Mouse (Mus musculus): ENCODE measurements at regions not wholly inside any gene's neighbourhood (a gene's known extent, or its start where the extent isn't known, plus 50 kb on each side); places are given as distances from the start of the nearest gene placed in this dataset.

DNA sequence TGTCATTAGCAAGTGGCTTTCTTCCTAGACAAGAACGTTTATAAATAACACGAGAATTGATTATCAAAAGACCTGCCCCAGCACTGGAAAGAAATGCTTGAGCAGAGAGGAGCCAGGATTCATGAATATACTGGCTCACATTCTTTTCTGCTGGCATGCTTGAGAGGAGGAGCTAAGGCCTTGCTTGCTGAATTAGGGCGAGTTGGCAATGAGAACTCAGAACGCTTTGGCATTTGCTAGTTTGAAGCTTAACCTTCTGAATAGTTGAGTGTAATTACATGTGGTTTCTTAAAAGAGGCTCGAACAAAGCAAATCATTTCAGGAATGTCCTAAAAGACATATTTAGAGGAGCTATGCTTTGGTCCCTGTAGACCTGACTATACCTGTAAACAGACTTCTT, 91.5 kb downstream of the Gm10260 start:
- TF ChIP-seq GATA1 (IDR thresholded peaks at IDR 0.05; ENCODE audit: low read length) = no peak

DNA sequence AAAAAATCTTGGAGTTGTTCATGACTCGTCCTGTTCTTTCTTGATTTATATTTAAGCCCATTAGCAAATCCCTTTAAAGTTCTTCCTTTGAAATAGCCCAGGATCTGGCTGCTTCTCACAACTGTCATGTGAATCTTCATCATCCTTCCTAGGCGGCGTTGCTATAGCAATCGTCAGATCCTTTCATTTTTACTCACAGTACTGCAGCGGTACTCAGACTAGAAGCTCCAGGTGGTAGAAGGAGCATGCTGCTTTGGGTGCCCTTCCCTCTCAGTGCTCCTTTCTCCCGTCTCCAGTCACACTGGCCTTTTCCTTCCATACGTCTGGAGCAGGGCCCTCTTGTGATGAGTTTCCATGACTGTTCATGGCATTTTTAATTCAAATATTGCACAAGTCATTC, 93.1 kb downstream of the Gm10260 start:
- TF ChIP-seq GATA1 (IDR thresholded peaks at IDR 0.05; ENCODE audit: low read length) = no peak

DNA sequence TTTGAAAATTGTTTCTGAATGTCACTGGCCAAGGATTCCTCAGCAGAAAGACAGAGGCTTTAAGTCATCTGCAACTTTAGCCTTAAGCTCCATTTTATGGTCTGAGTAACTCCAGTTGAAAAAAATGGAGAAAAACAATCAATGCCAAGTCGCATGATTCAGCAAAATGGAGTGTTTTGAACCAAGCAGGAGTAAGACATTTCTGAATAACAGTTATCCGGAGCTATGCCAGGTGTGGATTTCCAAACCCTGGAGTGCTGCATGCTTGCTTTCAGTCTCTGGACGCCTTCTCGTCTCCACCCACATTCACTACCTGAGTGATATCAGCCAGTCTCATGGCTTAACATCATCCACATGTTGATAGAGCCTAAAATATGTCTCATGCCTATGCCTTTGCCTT, 93.7 kb downstream of the Gm10260 start:
- TF ChIP-seq GATA1 (IDR thresholded peaks at IDR 0.05; ENCODE audit: low read length) = no peak

DNA sequence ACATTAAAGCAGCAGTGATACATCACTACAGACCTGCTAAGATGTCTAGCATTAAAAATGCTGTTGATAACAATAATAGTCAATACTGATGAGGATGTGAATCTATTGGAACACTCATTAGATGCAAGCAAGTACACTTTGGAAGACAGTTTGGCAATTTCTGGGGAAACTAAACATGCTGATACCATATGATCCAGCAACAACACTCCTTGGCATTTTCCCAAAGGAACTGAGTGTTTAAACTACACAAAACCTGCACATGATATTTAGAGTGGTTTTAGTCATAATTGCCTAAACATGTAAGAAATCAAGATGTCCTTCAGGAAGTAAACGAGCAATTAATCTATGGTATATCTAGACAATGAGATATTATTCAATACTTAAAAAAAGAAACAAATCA, 95.2 kb downstream of the Gm10260 start:
- TF ChIP-seq GATA1 (IDR thresholded peaks at IDR 0.05; ENCODE audit: low read length) = no peak

DNA sequence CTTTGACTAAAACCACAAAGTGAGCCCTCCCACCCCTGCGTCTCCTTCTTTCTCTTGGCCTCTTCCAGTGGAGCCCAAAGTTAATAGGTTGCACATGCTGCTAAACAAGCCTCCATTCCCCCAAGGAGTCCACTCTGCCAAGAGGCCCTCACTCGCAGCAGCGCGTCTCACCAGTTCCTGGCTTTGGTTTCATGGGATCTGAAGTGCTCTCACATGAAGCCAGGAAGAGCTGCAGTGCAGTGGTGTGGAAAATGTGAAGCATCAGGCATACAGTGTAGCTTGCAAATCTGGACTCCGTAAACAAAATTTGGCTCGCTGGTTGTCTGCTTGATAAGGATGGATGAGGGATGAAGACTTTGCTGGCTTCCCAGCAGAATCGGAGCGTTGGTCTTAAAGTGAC, 97.7 kb downstream of the Gm10260 start:
- no peak for TF ChIP-seq GATA1 (IDR thresholded peaks at IDR 0.05; ENCODE audit: low read length)

DNA sequence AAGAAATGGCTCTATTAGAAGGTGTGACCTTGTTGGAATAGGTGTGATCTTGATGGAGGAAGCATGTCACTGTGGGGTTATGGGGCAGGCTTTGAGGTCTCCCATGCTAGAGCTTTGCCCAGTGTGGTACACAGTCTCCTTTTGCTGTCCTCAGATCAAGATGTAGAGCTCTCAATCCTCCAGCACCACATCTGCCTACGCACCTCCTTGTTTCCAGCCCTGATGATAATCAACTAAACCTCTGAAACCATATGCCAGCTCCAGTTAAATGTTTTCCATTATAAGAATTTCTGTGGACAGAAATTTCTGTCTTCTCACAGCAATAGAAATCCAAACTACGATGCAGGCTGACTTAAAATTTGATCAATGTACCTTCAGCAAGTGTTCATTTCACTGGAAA, 103.8 kb downstream of the Gm10260 start:
- no peak for TF ChIP-seq GATA1 (IDR thresholded peaks at IDR 0.05; ENCODE audit: low read length)

DNA sequence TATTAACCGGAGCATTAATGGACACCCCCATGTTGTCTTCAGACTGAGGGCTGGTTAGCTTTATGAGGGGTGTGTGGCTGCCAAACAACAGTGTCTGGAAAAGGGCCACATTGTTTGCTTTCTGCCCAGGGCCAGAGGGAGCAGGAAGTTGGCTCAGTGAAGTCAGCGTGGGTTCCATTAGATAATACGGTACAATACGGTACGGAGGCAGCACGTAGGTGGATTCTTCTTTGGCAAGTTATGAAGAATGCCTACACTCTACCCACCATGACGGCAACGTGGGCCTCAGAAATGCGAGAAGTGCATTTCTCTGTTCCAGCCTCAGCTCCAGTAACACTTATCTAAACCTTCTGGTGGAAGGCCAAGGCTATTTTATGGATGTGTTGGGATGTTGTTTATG, 108.2 kb downstream of the Gm10260 start:
- TF ChIP-seq GATA1 (IDR thresholded peaks at IDR 0.05; ENCODE audit: low read length) = no peak

DNA sequence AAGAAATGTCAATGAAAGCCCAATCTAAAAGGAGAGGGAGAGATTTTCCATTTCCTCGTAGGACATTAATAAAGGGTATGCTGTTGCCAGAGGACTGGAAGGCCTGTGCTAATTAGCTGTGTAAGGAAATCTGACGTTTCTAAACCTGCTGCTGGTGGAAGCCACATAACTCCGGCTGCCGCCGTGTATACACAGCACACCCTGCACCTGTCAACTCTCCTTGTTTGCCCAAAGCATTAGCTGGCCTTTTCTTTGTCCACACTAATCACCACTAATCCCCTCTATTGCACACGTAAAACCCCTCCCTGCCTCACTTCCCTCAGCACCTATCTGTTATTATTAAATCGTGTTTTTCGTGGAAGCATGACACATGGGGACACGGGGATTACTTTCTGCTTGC, 108.7 kb downstream of the Gm10260 start:
- no peak for TF ChIP-seq GATA1 (IDR thresholded peaks at IDR 0.05; ENCODE audit: low read length)

DNA sequence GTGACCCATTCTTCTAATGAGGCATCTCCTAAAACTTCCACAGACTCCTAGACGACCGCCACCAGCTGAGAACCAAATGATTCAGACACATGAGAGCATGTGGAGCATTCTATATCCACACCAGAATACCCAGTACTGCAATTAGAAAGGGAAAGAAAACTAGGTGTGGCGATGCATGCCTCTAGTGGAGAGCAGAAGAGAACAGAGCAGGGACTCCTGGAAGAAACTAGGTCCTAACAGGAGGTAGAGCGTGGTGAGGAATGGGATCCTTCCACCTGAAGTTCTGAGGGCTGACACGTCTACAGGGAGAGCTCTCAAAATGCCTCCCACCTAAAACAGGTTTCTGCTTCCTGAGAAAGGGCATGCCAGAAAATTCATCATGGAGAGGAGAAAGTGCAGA, 109.3 kb downstream of the Gm10260 start:
- TF ChIP-seq GATA1 (IDR thresholded peaks at IDR 0.05; ENCODE audit: low read length) = no peak

DNA sequence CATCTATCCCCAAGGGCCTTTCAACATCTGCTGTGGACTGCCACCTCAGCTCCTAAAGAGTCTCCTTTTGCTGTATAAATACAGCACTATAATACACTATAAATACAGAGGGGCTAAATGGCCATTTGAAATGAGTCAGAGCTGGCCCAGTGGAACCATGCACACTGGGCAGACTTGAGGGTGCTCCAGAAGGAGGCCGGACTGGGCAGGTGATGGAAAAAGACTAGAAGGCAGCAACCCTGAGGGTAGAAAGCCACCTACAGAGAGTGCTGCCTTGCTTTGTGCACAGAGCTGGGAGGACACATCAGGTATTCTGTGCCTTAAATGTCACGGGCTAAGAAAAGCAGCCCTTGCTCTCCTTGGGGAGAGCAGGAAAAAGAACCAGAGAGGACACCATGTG, 110.2 kb downstream of the Gm10260 start:
- no peak for TF ChIP-seq GATA1 (IDR thresholded peaks at IDR 0.05; ENCODE audit: low read length)

DNA sequence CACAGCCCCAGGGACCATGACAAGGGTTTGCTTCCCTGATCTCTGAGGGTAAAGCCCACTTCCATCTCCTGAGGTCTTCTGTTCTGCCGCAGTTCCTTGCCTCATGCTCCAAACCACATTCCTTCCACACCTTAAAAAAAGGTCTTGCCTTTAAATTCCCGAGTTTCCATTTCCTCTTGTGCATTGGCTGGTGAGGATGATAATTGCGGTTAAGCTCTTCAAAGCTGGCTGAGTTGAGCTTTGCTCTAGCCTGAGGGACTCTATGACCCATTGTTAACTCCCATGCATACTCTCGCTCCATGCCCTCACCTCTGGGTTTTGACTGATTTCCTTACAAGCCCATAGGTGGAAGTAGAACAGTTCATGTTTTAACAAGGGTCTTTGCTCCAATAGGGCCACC, 112.9 kb downstream of the Gm10260 start:
- no peak for TF ChIP-seq GATA1 (IDR thresholded peaks at IDR 0.05; ENCODE audit: low read length)

DNA sequence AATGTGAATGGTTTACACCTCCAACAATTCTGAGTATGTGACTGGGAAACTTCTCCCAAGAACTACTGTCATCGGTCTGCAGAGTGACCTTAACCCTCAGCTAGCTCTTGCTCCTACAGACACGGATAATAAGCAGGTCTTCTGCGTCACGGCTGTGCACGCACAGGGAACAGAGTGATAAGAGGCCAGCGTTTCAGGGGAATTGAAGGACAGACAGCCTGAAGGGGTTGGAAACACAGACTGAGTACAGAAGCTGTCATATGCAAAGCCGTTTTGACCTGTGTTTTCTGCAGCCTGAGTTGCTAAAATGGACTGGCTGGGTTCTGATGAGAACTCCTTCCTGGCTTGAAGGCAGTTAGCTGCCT, 114.4 kb downstream of the Gm10260 start:
- TF ChIP-seq GATA1 (IDR thresholded peaks at IDR 0.05; ENCODE audit: low read length) = no peak

DNA sequence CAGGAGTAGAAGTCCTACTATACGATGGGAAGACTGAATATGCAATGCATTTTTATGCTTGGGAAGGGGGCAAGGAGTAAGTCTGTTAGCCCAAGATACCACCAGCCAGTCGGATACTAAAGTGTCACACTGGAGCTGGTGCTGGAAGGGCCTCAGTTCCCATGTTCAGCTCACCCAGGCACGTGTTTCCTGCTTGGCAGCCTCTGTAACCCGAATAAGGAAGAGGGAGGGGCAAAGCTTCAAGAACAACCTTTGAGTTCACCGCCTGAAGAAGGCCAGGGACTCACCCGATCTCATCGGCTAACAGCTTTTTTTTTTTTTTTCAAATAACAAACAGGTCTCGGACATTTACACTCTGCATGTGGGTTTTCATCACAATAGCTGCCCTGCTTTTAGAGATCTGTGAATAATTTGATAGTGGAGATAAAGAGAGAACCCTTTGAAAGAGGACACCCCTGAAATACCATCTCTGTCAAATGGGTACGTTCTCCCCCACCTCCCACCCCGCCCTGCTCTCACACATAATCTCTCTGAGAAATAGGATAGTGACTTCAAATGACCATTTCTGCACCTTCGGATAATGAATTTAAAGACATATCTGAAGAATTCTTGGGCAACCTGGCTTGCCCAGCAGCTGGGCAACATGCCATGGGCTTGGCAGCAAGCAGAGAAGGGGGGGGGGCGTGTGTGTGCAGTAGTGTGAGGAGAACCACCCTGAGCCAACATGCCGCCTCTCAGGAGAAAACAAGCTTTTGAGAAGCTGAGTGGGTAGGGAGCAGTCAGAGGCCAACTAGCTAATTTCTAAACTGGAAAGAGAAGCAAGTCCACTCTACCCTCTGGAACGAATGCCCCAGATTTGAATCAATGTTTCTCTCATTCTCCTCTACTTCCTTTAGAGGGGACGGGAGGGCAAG, 115.1 kb downstream of the Gm10260 start:
- no peak for TF ChIP-seq GATA1 (IDR thresholded peaks at IDR 0.05; ENCODE audit: low read length)

DNA sequence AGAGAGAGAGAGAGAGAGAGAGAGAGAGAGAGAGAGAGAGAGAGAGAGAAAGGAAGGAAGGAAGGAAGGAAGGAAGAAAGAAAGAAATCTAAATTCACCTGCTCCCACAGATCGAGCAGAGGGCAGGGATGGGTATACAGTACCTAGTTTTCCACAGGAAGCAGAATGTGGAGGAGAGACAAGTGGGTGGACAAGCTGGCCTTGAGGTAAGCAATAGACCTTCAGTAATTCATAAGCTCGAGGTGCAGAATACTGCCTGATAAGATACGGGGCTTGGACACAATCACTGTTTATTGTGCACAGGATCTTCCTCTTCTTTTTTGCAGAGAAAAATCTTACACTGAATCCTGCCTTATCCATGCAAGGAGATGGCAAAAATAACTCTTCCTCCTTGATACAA, 120.2 kb downstream of the Gm10260 start:
- no peak for TF ChIP-seq GATA1 (IDR thresholded peaks at IDR 0.05; ENCODE audit: low read length)

DNA sequence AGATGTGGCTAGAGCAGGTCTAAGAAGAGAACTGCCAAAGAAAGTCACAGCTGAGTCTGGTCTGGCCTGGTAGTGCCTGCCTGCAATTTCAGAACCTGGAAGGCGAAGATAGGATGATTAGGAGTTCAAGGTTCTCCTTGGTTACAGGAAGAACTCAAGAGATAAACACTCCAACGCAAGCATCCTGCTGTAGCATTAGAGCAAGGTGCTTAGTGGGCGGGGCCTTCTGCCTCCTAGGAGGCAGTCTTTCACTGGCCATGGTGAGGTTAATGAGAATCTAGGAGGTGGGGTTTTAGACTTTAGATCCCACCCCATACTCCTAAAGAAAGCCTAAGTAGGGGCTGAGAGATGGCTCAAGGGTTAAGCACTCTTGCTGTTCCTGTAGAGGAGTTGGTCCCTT, 120.8 kb downstream of the Gm10260 start:
- no peak for TF ChIP-seq GATA1 (IDR thresholded peaks at IDR 0.05; ENCODE audit: low read length)

DNA sequence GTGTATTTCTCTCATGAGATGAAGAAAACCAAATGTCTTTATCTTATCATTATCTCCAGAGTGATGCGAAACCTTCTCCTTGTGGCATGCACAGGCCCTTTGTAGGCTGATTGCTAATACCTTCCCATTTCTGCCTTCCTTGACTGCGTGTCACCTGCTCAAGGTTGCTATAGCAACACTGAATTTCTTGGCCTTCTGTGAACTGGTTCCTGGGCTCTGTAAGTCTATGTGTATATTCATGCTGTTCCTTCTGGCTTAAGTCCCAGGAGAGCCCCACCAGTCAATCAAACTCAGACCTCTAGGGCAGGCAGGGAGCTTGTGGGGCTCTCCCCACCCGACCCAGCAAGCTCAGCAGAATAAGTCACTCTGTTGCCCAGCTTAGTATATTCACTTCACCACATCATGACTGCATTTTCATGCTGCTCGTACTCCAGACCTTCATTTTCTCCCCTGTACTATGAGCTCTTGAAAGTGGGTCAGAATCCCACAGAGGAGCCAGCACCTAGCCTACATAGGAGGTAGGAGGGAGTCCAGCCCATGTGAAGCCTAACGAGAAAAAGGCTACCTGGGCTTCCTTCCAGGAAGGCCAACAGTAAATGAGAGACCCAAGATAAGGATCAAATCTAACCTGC, 121.9 kb downstream of the Gm10260 start:
- TF ChIP-seq GATA1 (IDR thresholded peaks at IDR 0.05; ENCODE audit: low read length) = no peak

DNA sequence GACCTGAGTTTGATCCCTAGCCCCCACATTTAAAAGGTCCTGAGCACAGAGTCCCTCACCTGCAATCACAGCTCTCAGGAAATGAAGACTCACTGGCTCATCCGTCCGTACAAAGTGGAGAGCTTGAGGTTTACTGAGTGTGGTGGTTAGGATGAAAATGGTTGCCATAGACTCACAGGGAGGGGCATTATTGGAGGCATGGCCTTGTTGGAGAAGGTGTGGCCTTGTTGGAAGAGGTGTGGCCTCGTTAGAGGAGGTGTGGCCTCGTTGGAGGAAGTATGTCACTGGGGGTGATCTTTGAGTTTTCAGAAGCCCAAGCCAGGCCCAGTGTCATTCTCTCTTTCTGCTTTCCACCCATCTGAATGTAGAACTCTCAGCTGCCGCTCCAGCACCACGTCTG, 122.9 kb downstream of the Gm10260 start:
- TF ChIP-seq GATA1 (IDR thresholded peaks at IDR 0.05; ENCODE audit: low read length) = no peak
